Mouse (Mus musculus) midbrain, postnatal 0 days (tissue): ENCODE measurements around the gene Adam8. TPM values are rescaled to one million over a fixed set of nuclear protein-coding genes. Genes with fewer than 3 reads are reported as not detected.

ENCODE experiments used
- ATAC-seq: fragments of 200-750 bp; cut with Nextera tagmentation; 2 replicates; pipeline ENCODE4 v1.8.0; 2017; ENCODE audit warnings: moderate number of reproducible peaks, mild to moderate bottlenecking, moderate TSS enrichment, moderate library complexity; ENCODE audit not compliant: low FRiP score
- DNase-seq: peaks from one replicate; pipeline ENCODE4 v3.0.0-alpha.2; 2015; ENCODE audit warnings: low spot score
- H3K27ac ChIP-seq: fragments of 300-500 bp; sonication (generic); 2 replicates; pipeline ENCODE4 v1.5.1; 2014; ENCODE audit warnings: low read depth, mild to moderate bottlenecking, low read length, mixed read lengths
- H3K27me3 ChIP-seq: fragments of 300-500 bp; sonication (generic); 2 replicates; pipeline ENCODE4 v1.6.1; 2014; ENCODE audit warnings: low read length, control low read depth, mixed read lengths; ENCODE audit not compliant: insufficient read depth
- H3K36me3 ChIP-seq: fragments of 300-500 bp; sonication (generic); 2 replicates; pipeline ENCODE4 v1.6.1; 2014; ENCODE audit warnings: low read length, control low read depth, mixed read lengths; ENCODE audit not compliant: insufficient read depth
- H3K4me1 ChIP-seq: fragments of 300-500 bp; sonication (generic); 2 replicates; pipeline ENCODE4 v1.6.1; 2014; ENCODE audit warnings: mild to moderate bottlenecking, control low read depth, antibody characterized with exemption, low read length, mixed read lengths; ENCODE audit not compliant: insufficient read depth
- H3K4me2 ChIP-seq: fragments of 300-500 bp; sonication (generic); 2 replicates; pipeline ENCODE4 v1.6.1; 2014; ENCODE audit warnings: low read depth, mild to moderate bottlenecking, low read length, mixed read lengths; ENCODE audit not compliant: poor library complexity, severe bottlenecking
- H3K4me3 ChIP-seq: fragments of 300-500 bp; sonication (generic); 2 replicates; pipeline ENCODE4 v1.5.1; 2014; ENCODE audit warnings: low read depth, mild to moderate bottlenecking, low read length, moderate library complexity
- H3K9ac ChIP-seq: fragments of 300-500 bp; sonication (generic); replicated peaks from 2 replicates; pipeline ENCODE4 v1.6.1; 2014; ENCODE audit warnings: mild to moderate bottlenecking, low read length, moderate library complexity, mixed read lengths; ENCODE audit not compliant: poor library complexity, severe bottlenecking
- H3K9me3 ChIP-seq: fragments of 300-500 bp; sonication (generic); 2 replicates; pipeline ENCODE4 v1.6.1; 2016; ENCODE audit warnings: low read length, control low read depth
- CTCF ChIP-seq: IDR thresholded peaks from 2 replicates; pipeline ENCODE4 v1.5.1; 2016; ENCODE audit warnings: antibody characterized with exemption, mild to moderate bottlenecking
- WGBS: fragments of 180-500 bp; shearing (Covaris S2); extraction: QIAGEN DNeasy Blood & Tissue Kit; methylation state at CpG from one replicate; pipeline ENCODE4 v1.1.7; 2014; 5-methylcytosine and 5-hydroxymethylcytosine counted together
- polyA plus RNA-seq: library from polyadenylated mRNA; unstranded; fragments of >200 nt; fragmentation: Nextera tagmentation; extraction: Ambion mirVana; gene quantifications from 2 replicates; pipeline ENCODE4 v1.2.1, GENCODE M21; 2015
- total RNA-seq: library from RNA; depleted of rRNA; stranded (reverse); fragments of >200 nt; gene quantifications from 2 replicates; pipeline ENCODE4 v1.2.3, GENCODE M21; 2014

Gene Adam8
- total and polyA plus RNA-seq, 2 experiments from 2014 or later: 0.42 to 2.7 TPM

DNA sequence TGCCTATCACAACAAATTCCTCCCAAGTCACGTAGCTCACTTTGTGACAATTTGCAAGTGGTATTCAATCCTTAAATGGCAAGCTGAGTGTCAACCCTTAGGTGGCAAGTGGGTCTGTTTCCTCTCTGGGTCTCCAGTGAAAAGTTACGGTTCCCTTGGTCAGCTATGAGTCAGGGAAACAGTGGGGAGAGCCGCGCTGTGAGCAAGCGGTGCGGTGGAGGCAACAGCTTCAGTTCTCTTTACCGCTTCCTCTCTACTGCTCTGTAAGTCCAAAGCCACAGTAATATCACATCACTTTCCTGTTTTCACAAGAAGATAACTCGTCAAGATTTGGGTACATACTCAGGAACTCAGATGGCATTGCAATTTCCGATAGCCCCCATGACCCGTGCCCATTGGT lies 18.1 kb downstream of the Adam8 start:
- Histone ChIP-seq H3K4me1 (peaks cover 3% of the 10 kb centered on the region; the same call in 1 of the 2 replicates), H3K27me3 (no peaks in the 10 kb centered on the region), H3K27ac (no peak overlapping the region), H3K9me3 (no peaks in the 10 kb centered on the region), H3K4me3 (no peak overlapping the region), H3K4me2 (no peak overlapping the region), H3K36me3 (no peaks in the 10 kb centered on the region), H3K9ac (no peak overlapping the region)
- no peak for TF ChIP-seq CTCF
- DNase-seq: no peak
- ATAC-seq: no peak
- 84% methylated on average over 10 of the region's 10 CpGs for WGBS

DNA sequence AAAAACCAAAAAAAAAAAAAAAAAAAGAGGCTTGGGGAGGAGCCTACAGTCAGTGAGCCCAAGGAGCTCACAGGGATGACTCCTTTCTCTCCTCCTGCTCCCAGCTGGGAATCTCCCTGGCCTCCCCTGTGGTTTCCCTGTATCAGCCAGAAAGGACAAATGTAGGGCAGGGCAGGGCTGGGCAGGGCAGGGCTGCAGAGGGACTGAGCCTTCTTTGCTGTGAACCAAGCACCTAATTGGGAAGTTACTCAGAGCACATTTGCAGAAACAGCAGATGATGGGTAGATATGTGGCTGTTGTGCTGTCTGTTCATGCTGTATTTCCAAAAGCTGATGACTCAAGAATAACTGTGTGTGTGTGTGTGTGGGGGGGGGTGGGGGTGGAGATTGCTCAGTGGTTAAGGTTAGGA lies 19.4 kb downstream of the Adam8 start:
- Histone ChIP-seq H3K4me1 (no peaks in the 10 kb centered on the region; the same call in 1 of the 2 replicates), H3K4me2 (no peak overlapping the region), H3K27me3 (0 out of 2 replicates have a peak, but pooled peaks cover 3% of the 10 kb centered on the region), H3K9me3 (no peaks in the 10 kb centered on the region), H3K36me3 (no peaks in the 10 kb centered on the region), H3K27ac (no peak overlapping the region), H3K4me3 (no peak overlapping the region), H3K9ac (no peak overlapping the region)
- ATAC-seq (no peak), DNase-seq (no peak)
- no peak for TF ChIP-seq CTCF

DNA sequence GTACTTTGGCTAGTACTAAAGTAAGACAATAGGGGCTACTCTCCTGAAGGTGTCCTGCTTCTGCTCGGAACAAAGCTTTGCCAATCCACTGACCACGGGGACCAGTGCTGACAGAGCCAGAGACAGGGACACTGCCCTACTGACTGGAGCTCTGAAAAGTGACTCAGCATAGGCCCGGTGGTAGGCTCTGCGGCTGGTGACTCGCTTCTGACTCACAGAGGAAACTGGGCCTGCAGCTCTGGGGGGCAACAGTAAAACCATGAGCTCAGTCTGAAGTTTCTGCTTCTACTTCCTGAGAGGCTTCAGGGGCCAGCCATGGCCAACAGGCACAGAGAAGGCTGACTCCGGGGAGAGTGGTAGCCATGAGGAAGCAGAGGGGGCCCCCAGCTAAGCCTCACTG lies 20.9 kb downstream of the Adam8 start:
- DNase-seq (no peak), ATAC-seq (no peak)
- no peaks in the 10 kb centered on the region for H3K9me3 ChIP-seq
- H3K4me2 ChIP-seq: no peak overlapping the region
- no peaks in the 10 kb centered on the region for H3K36me3 ChIP-seq
- TF ChIP-seq CTCF: no peak
- no peak overlapping the region for H3K4me3 ChIP-seq
- 70% methylated on average over 6 of the region's 6 CpGs for WGBS
- no peak overlapping the region for H3K9ac ChIP-seq
- H3K27me3 ChIP-seq: 0 out of 2 replicates have a peak, but pooled peaks cover 3% of the 10 kb centered on the region
- H3K4me1 ChIP-seq: no peaks in the 10 kb centered on the region
- H3K27ac ChIP-seq: no peak overlapping the region

DNA sequence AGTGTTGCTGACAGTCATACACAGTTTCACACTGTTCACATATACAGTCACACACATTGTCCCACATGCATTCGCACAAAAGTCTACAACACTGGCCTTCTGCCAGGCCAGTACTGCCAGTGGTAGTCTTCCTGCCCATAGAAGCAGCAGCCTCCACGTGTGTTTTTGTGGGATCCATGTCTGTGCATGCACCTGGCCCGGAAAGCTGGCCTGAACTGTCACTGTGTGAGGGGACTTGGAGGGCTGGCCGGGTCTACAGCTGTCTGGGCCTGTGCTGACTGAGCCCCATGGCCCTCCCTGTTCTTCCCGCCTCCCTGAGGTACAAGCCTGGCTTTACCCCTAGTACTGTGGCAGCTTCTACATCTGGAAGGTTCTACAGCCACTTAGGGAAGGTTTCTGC lies 21.4 kb downstream of the Adam8 start:
- Histone ChIP-seq H3K4me2 (no peak overlapping the region), H3K27me3 (0 out of 2 replicates have a peak, but pooled peaks cover 3% of the 10 kb centered on the region), H3K4me3 (no peak overlapping the region), H3K4me1 (no peaks in the 10 kb centered on the region), H3K9ac (no peak overlapping the region), H3K27ac (no peak overlapping the region), H3K36me3 (no peaks in the 10 kb centered on the region), H3K9me3 (no peaks in the 10 kb centered on the region)
- WGBS: 86% methylated on average over 5 of the region's 5 CpGs
- ATAC-seq: no peak
- DNase-seq: no peak
- no peak for TF ChIP-seq CTCF

DNA sequence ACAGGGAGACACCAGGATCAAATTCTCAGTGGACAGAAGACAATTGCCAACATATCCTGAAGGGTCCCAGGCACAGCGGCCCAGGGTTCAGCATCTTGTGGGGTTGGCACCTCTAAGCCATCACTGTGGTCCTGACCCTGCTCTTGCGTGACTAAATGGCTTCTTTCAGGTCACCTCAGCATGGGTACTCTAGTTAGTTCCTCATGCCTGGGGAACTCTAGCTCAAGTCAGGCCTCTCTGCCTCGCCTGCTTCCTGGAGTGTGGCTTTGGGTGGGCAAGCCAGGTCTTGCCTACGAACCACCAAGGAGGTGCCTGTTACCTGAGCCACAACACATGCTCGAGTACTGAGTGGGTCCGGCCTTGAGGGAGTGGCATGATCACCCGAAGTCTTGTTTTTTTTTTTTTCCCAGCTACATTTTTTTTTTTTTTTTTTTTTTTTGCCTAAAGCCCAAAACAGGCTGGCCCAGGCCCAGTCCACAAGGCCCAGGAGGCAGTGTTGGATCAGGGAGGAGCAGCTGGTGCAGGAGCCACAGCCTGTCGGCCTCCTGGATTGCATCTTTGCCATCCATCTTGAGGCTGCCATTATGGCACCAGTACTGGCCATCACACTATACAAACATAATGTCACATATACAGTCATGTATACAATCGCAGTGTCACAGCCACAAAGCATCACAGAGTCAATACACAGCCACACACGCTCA lies 22.0 kb downstream of the Adam8 start:
- ATAC-seq (no peak), DNase-seq (no peak)
- 81% methylated on average over 10 of the region's 10 CpGs for WGBS
- Histone ChIP-seq H3K36me3 (no peaks in the 10 kb centered on the region), H3K9me3 (no peaks in the 10 kb centered on the region), H3K4me2 (no peak overlapping the region), H3K9ac (no peak overlapping the region), H3K27ac (no peak overlapping the region), H3K4me1 (no peaks in the 10 kb centered on the region), H3K4me3 (no peak overlapping the region), H3K27me3 (0 out of 2 replicates have a peak, but pooled peaks cover 3% of the 10 kb centered on the region)
- no peak for TF ChIP-seq CTCF

DNA sequence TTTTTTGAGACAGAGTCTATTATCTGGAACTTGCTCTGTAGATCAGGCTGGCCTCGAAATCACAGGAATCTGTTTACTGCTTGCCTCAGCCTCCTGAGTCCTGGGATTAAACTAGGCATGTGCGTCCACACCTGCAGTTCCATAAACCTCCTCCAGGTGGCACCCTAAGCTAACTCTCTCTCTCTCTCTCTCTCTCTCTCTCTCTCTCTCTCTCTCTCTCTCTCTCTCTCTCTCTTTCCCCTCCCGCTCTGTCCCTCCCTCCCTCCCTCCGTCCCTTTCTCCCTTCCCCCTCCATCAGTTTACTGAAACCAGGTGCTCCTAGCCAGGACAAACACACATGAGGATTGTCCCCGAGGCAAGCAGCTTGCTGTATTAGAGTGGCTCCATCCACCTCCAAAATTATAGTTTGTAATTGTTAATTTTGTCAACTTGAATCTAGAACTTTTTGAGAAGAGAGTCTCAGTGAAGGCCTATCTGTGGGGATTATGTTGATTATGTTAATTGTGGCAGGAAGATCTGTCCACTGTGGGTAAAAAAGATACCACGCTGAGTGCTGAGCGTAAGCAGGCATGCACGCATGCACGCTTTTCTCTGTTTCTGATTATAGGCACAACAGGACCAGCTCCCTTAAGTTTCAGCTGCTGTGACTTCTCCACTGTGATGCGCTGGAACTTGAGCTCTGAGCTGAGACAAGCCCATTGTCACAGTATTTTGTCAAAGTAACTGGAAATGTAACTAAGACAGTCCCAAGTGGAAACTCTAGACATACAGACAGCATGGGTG lies 22.8 kb downstream of the Adam8 start:
- 0 out of 2 replicates have a peak, but pooled peaks cover 3% of the 10 kb centered on the region for H3K27me3 ChIP-seq
- no peak overlapping the region for H3K4me3 ChIP-seq
- no peak overlapping the region for H3K27ac ChIP-seq
- H3K36me3 ChIP-seq: no peaks in the 10 kb centered on the region
- H3K9ac ChIP-seq: no peak overlapping the region
- H3K4me1 ChIP-seq: no peaks in the 10 kb centered on the region
- DNase-seq: peak; percentile 86
- no peaks in the 10 kb centered on the region for H3K9me3 ChIP-seq
- no peak overlapping the region for H3K4me2 ChIP-seq
- 28% methylated on average over 9 of the region's 10 CpGs for WGBS
- 0 out of 2 replicates have a peak, but pooled peaks have one; percentile 45 for ATAC-seq
- peak; percentile 90 for TF ChIP-seq CTCF
